Mouse (Mus musculus): ENCODE results near the gene Creb5. TPM values are rescaled to one million over a fixed set of nuclear protein-coding genes. Genes with fewer than 3 reads are reported as not detected.

Gene Creb5
- polyA plus RNA-seq, 1 experiment from 2014 or later, result 25.4 TPM

DNA sequence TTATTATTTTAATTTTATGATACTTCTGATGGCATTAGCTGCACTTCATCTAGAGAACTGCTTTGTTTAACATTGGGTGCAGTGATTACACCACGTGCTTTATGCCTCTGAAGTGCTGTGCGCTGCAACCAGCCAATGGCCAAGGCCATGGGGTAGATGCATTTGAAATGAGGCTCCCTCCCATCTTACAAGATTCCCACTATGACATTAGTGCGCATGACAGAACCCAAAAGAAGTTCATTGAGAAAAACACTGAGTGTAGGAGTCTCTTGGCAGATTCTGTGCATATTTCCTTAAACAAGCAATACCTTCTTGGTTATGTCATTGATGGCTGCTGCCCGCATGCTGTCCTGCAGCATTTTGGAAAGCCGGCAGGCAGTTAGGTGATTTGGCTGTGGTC lies 19.6 kb downstream of the Creb5 start:
- Histone ChIP-seq H3K9me3 (replicated peaks; ENCODE audit: control insufficient read depth, low read length) (no peaks in the 10 kb centered on the region), H3K4me2 (ENCODE audit: low read depth, low read length) (no peak overlapping the region), H3K27me3 (ENCODE audit: control insufficient read depth, insufficient read depth, low read length) (no peaks in the 10 kb centered on the region), H3K4me3 (ENCODE audit: low read length) (no peak overlapping the region), H3K27ac (ENCODE audit: low read length) (no peak overlapping the region; the same call in 1 of the 2 replicates), H3K9ac (ENCODE audit: low read length) (no peak overlapping the region), H3K4me1 (ENCODE audit: control insufficient read depth, insufficient read depth, low read length) (peaks cover 27% of the 10 kb centered on the region), H3K36me3 (ENCODE audit: control insufficient read depth, insufficient read depth) (no peaks in the 10 kb centered on the region)
- 72% methylated on average over 5 of the region's 5 CpGs for WGBS
- no peak for ATAC-seq (replicated peaks; ENCODE audit: extremely low read depth, insufficient read depth, low FRiP score)

GRCm38 (mm10) chr6:53308684-53309083 lies 21.6 kb downstream of the Creb5 start:
- Histone ChIP-seq H3K27me3 (ENCODE audit: control insufficient read depth, insufficient read depth, low read length) (no peaks in the 10 kb centered on the region), H3K9ac (ENCODE audit: low read length) (no peak overlapping the region), H3K4me1 (ENCODE audit: control insufficient read depth, insufficient read depth, low read length) (peaks cover 20% of the 10 kb centered on the region), H3K27ac (ENCODE audit: low read length) (peak overlapping the region; percentile 67), H3K4me2 (ENCODE audit: low read depth, low read length) (peak overlapping the region; percentile 49), H3K4me3 (ENCODE audit: low read length) (no peak overlapping the region), H3K36me3 (ENCODE audit: control insufficient read depth, insufficient read depth) (no peaks in the 10 kb centered on the region), H3K9me3 (replicated peaks; ENCODE audit: control insufficient read depth, low read length) (no peaks in the 10 kb centered on the region)
- 10% methylated on average over 6 of the region's 6 CpGs for WGBS
- no peak for ATAC-seq (replicated peaks; ENCODE audit: extremely low read depth, insufficient read depth, low FRiP score)

GRCm38 (mm10) chr6:53313604-53314003 lies 26.5 kb downstream of the Creb5 start:
- no peak overlapping the region for H3K27ac ChIP-seq (ENCODE audit: low read length)
- 83% methylated on average over 6 of the region's 6 CpGs for WGBS
- H3K27me3 ChIP-seq (ENCODE audit: control insufficient read depth, insufficient read depth, low read length), result no peaks in the 10 kb centered on the region
- H3K9ac ChIP-seq (ENCODE audit: low read length), result no peak overlapping the region
- no peak overlapping the region for H3K4me2 ChIP-seq (ENCODE audit: low read depth, low read length)
- no peaks in the 10 kb centered on the region for H3K9me3 ChIP-seq (replicated peaks; ENCODE audit: control insufficient read depth, low read length)
- H3K4me1 ChIP-seq (ENCODE audit: control insufficient read depth, insufficient read depth, low read length), result peaks cover 7% of the 10 kb centered on the region
- no peak overlapping the region for H3K4me3 ChIP-seq (ENCODE audit: low read length)
- no peaks in the 10 kb centered on the region for H3K36me3 ChIP-seq (ENCODE audit: control insufficient read depth, insufficient read depth)
- ATAC-seq (replicated peaks; ENCODE audit: extremely low read depth, insufficient read depth, low FRiP score), result no peak

DNA sequence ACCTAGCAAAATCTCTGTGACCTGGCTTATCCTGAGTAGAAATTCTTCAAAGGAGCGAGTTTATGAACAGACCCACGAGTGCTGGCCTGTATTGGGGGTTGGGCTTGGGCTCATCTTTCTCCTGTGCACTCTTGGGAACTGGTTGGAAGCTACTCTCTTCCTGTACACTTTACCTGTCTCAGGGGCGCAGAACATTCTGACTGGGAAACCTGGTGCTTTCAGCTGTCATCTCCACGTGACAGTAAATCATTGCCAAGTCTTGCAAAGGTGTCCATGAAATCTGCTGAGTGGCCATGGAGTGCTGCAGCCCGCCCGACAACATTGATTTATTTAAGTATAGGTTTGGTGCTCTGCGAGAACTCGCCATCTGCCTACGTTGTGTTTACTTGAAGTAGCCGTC lies 27.1 kb downstream of the Creb5 start:
- no peaks in the 10 kb centered on the region for H3K27me3 ChIP-seq (ENCODE audit: control insufficient read depth, insufficient read depth, low read length)
- H3K27ac ChIP-seq (ENCODE audit: low read length), result no peak overlapping the region
- H3K4me3 ChIP-seq (ENCODE audit: low read length), result no peak overlapping the region
- 48% methylated on average over 10 of the region's 10 CpGs for WGBS
- H3K9me3 ChIP-seq (replicated peaks; ENCODE audit: control insufficient read depth, low read length), result no peaks in the 10 kb centered on the region
- no peaks in the 10 kb centered on the region for H3K36me3 ChIP-seq (ENCODE audit: control insufficient read depth, insufficient read depth)
- H3K4me2 ChIP-seq (ENCODE audit: low read depth, low read length), result no peak overlapping the region
- no peak for ATAC-seq (replicated peaks; ENCODE audit: extremely low read depth, insufficient read depth, low FRiP score)
- H3K4me1 ChIP-seq (ENCODE audit: control insufficient read depth, insufficient read depth, low read length), result peaks cover 7% of the 10 kb centered on the region
- no peak overlapping the region for H3K9ac ChIP-seq (ENCODE audit: low read length)

GRCm38 (mm10) chr6:53319543-53320325 lies 32.7 kb downstream of the Creb5 start:
- no peak for ATAC-seq (replicated peaks; ENCODE audit: extremely low read depth, insufficient read depth, low FRiP score)
- H3K9me3 ChIP-seq (replicated peaks; ENCODE audit: control insufficient read depth, low read length), result no peaks in the 10 kb centered on the region
- H3K36me3 ChIP-seq (ENCODE audit: control insufficient read depth, insufficient read depth), result no peaks in the 10 kb centered on the region
- no peak overlapping the region for H3K9ac ChIP-seq (ENCODE audit: low read length)
- H3K4me3 ChIP-seq (ENCODE audit: low read length), result no peak overlapping the region
- peaks cover 8% of the 10 kb centered on the region; the same call in 1 of the 2 replicates for H3K4me1 ChIP-seq (ENCODE audit: control insufficient read depth, insufficient read depth, low read length)
- 76% methylated on average over 17 of the region's 17 CpGs for WGBS
- H3K27ac ChIP-seq (ENCODE audit: low read length), result no peak overlapping the region
- H3K27me3 ChIP-seq (ENCODE audit: control insufficient read depth, insufficient read depth, low read length), result no peaks in the 10 kb centered on the region
- H3K4me2 ChIP-seq (ENCODE audit: low read depth, low read length), result no peak overlapping the region

GRCm38 (mm10) chr6:53337398-53337797 lies 50.3 kb downstream of the Creb5 start:
- Histone ChIP-seq H3K4me3 (ENCODE audit: low read length) (no peak overlapping the region), H3K4me2 (ENCODE audit: low read depth, low read length) (peak overlapping the region; percentile 22), H3K4me1 (ENCODE audit: control insufficient read depth, insufficient read depth, low read length) (peaks cover 23% of the 10 kb centered on the region), H3K27ac (ENCODE audit: low read length) (peak overlapping the region; percentile 60), H3K27me3 (ENCODE audit: control insufficient read depth, insufficient read depth, low read length) (no peaks in the 10 kb centered on the region), H3K9ac (ENCODE audit: low read length) (no peak overlapping the region), H3K36me3 (ENCODE audit: control insufficient read depth, insufficient read depth) (peaks cover 4% of the 10 kb centered on the region; the same call in 1 of the 2 replicates), H3K9me3 (replicated peaks; ENCODE audit: control insufficient read depth, low read length) (peaks cover 2% of the 10 kb centered on the region; the same call in 1 of the 2 replicates)
- ATAC-seq (replicated peaks; ENCODE audit: extremely low read depth, insufficient read depth, low FRiP score), result peak; percentile 97
- WGBS, result 8% methylated on average over 9 of the region's 9 CpGs

GRCm38 (mm10) chr6:53352311-53352960 lies 65.4 kb downstream of the Creb5 start:
- ATAC-seq (replicated peaks; ENCODE audit: extremely low read depth, insufficient read depth, low FRiP score), result no peak
- no peak overlapping the region for H3K27ac ChIP-seq (ENCODE audit: low read length)
- H3K9me3 ChIP-seq (replicated peaks; ENCODE audit: control insufficient read depth, low read length), result peaks cover 2% of the 10 kb centered on the region; the same call in 1 of the 2 replicates
- H3K4me2 ChIP-seq (ENCODE audit: low read depth, low read length), result no peak overlapping the region
- no peaks in the 10 kb centered on the region for H3K36me3 ChIP-seq (ENCODE audit: control insufficient read depth, insufficient read depth)
- 88% methylated on average over 9 of the region's 9 CpGs for WGBS
- no peak overlapping the region for H3K4me3 ChIP-seq (ENCODE audit: low read length)
- H3K27me3 ChIP-seq (ENCODE audit: control insufficient read depth, insufficient read depth, low read length), result no peaks in the 10 kb centered on the region
- H3K9ac ChIP-seq (ENCODE audit: low read length), result no peak overlapping the region
- no peaks in the 10 kb centered on the region for H3K4me1 ChIP-seq (ENCODE audit: control insufficient read depth, insufficient read depth, low read length)

DNA sequence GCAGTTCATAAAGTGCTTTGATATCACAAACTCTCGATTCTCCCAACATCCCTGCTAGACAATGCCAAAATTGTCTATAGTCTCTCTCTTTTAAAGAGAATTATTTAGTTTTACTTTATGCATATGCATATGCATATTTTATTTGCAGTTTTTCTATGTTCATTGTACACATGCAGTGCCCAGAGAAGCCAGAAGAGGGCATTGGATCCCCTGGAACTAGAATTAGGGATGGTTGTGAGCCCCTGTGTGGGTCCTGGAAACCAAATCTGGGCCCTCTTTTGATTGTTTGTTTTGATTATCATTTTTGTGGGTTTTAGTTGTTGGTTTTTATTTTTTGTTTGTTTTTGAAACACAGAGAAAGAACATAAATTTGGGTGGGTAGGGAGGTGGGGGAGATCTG lies 69.3 kb downstream of the Creb5 start:
- Histone ChIP-seq H3K27ac (ENCODE audit: low read length) (no peak overlapping the region), H3K4me2 (ENCODE audit: low read depth, low read length) (no peak overlapping the region), H3K4me1 (ENCODE audit: control insufficient read depth, insufficient read depth, low read length) (no peaks in the 10 kb centered on the region), H3K9ac (ENCODE audit: low read length) (no peak overlapping the region), H3K4me3 (ENCODE audit: low read length) (no peak overlapping the region), H3K36me3 (ENCODE audit: control insufficient read depth, insufficient read depth) (no peaks in the 10 kb centered on the region), H3K9me3 (replicated peaks; ENCODE audit: control insufficient read depth, low read length) (peaks cover 2% of the 10 kb centered on the region; the same call in 1 of the 2 replicates), H3K27me3 (ENCODE audit: control insufficient read depth, insufficient read depth, low read length) (no peaks in the 10 kb centered on the region)
- WGBS, result 88% methylated on average over 1 of the region's 1 CpGs
- no peak for ATAC-seq (replicated peaks; ENCODE audit: extremely low read depth, insufficient read depth, low FRiP score)

DNA sequence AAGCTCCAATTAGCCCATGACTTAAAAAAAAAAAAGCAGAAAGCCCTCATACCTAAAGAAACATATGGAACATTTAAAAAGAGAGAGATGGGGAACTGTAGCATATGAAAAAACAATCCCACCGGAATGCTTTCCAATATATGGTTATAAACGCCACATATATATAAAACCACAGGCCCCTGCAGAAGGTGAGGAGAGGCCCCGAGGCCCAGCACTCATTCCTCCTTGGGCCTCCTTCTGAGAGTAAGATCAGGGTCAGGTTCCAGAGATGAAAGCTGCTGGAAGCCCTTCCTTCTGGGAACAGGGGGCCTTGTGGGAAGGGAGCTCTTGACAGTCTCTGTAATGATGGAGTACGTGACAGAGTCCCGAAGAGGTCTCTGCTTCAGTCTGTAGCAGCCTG lies 76.5 kb downstream of the Creb5 start:
- H3K27me3 ChIP-seq (ENCODE audit: control insufficient read depth, insufficient read depth, low read length), result no peaks in the 10 kb centered on the region
- H3K36me3 ChIP-seq (ENCODE audit: control insufficient read depth, insufficient read depth), result no peaks in the 10 kb centered on the region
- H3K4me2 ChIP-seq (ENCODE audit: low read depth, low read length), result no peak overlapping the region
- no peak overlapping the region for H3K4me3 ChIP-seq (ENCODE audit: low read length)
- ATAC-seq (replicated peaks; ENCODE audit: extremely low read depth, insufficient read depth, low FRiP score), result no peak
- H3K27ac ChIP-seq (ENCODE audit: low read length), result peak overlapping the region; percentile 4; the same call in 1 of the 2 replicates
- 63% methylated on average over 5 of the region's 5 CpGs for WGBS
- no peaks in the 10 kb centered on the region for H3K9me3 ChIP-seq (replicated peaks; ENCODE audit: control insufficient read depth, low read length)
- H3K4me1 ChIP-seq (ENCODE audit: control insufficient read depth, insufficient read depth, low read length), result peaks cover 2% of the 10 kb centered on the region; the same call in 1 of the 2 replicates
- H3K9ac ChIP-seq (ENCODE audit: low read length), result no peak overlapping the region

Measured in heart, embryonic 16.5 days (tissue).